Mouse (Mus musculus) bone marrow macrophage, adult 2 months (primary cell): ENCODE measurements around the gene Rrp8.

Experiments used
- CTCF ChIP-seq: IDR thresholded peaks from 2 replicates; pipeline ENCODE4 v1.5.1; 2012; ENCODE audit warnings: low read depth, mild to moderate bottlenecking, low read length, moderate library complexity
- POLR2A ChIP-seq: IDR thresholded peaks from 2 replicates; pipeline ENCODE4 v1.6.1; 2012; ENCODE audit warnings: mild to moderate bottlenecking, low read depth, low read length, borderline replicate concordance

GRCm38 (mm10) chr7:105783861-105784260 is 46.7 kb upstream of the Rrp8 start:
- TF ChIP-seq CTCF (no peak), POLR2A (no peak)
